ENCODE assay signal across 9 mouse cellular contexts in the genomic region with DNA sequence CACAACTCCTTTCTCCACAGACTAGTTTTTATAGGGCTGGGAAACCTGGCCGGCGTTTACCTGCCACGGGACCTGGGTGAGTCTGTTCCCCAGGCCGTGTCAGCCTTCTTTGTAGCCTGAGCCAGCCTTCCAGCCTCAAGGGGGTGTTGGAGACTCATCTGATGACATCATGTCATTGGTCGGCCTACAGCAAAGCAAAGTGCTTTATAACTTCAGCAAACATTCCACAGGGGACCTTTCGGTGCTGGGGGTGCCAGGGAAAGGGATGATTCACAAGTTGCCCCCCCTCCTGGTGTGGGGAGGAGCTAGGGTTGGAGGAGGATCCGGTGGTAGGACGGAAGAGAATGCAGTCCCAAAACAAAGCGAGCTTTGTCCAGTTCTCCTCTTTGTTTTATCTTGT. TPM values are rescaled to one million over a fixed set of nuclear protein-coding genes. Genes with fewer than 3 reads are reported as not detected.
DNase-seq lines count a peak whose midpoint lies in the region; ATAC-seq and TF ChIP-seq lines count a peak whose summit lies in the region.
"Had no signal": no experiment of that assay in that cellular context is flagged by ENCODE, and none has a peak within 500 bp of the region (broad histone marks: within the 10 kb centered on the region; RNA-seq: fewer than 3 reads in every experiment).

No protein-coding gene starts in this region.

- H3K27ac ChIP-seq in layer of hippocampus, adult 2 months, result peak overlapping the region; percentile 94
- peak overlapping the region; percentile 90; the same call in 1 of the 2 replicates for H3K27ac ChIP-seq in embryonic facial prominence, embryonic 10.5 days (replicated peaks)
- no peak overlapping the region for H3K27ac ChIP-seq in limb, embryonic 13.5 days

- H3K36me3 ChIP-seq in embryonic facial prominence, embryonic 10.5 days (replicated peaks), result peaks cover 17% of the 10 kb centered on the region
- H3K36me3 ChIP-seq in limb, embryonic 13.5 days, result peaks cover 12% of the 10 kb centered on the region; the same call in 1 of the 2 replicates
- H3K36me3 ChIP-seq: G1E had no signal

- TF ChIP-seq CTCF in layer of hippocampus, adult 2 months (conservative IDR thresholded peaks at IDR 0.05), result peak; percentile 19; the same call in 1 of the 2 replicates

- no peak for ATAC-seq in limb, embryonic 13.5 days (ENCODE audit: low FRiP score, low read depth)

- peaks cover 75% of the 10 kb centered on the region for H3K4me1 ChIP-seq in embryonic facial prominence, embryonic 10.5 days
- H3K4me1 ChIP-seq in limb, embryonic 13.5 days, result peaks cover 55% of the 10 kb centered on the region

- DNase-seq in layer of hippocampus, adult 2 months (ENCODE audit: low spot score in 2 of 2), result no peak
- no peak for DNase-seq in layer of hippocampus, postnatal 25 days (ENCODE audit: extremely low spot score in 1 of 2, low spot score in 1 of 2)
- peak; percentile 40 for DNase-seq in embryonic facial prominence, embryonic 10.5 days (ENCODE audit: low spot score)
- peak; percentile 77 for DNase-seq in heart, postnatal 4 days
- DNase-seq in skeletal muscle tissue, adult 2 months (ENCODE audit: low read depth, low spot score), result peak; percentile 62
- DNase-seq in spleen, postnatal 36 days (ENCODE audit: low spot score in 2 of 2), result no peak
- DNase-seq in thymus, postnatal 0 days (ENCODE audit: low spot score), result no peak

- H3K9me3 ChIP-seq in embryonic facial prominence, embryonic 10.5 days, result no peaks in the 10 kb centered on the region
- no peaks in the 10 kb centered on the region for H3K9me3 ChIP-seq in limb, embryonic 13.5 days

- H3K4me3 ChIP-seq in layer of hippocampus, adult 2 months, result peak overlapping the region; percentile 62
- peak overlapping the region; percentile 71; the same call in 1 of the 2 replicates for H3K4me3 ChIP-seq in embryonic facial prominence, embryonic 10.5 days
- 0 out of 2 replicates have a peak overlapping the region, but pooled peaks have one; percentile 61 for H3K4me3 ChIP-seq in limb, embryonic 13.5 days

- peaks cover 39% of the 10 kb centered on the region for H3K27me3 ChIP-seq in embryonic facial prominence, embryonic 10.5 days (replicated peaks; ENCODE audit: low read depth, poor library complexity, severe bottlenecking)
- H3K27me3 ChIP-seq in limb, embryonic 13.5 days, result peaks cover 38% of the 10 kb centered on the region

- WGBS in embryonic facial prominence, embryonic 10.5 days, result 31% methylated on average over 9 of the region's 9 CpGs
- WGBS in limb, embryonic 13.5 days, result 37% methylated on average over 9 of the region's 9 CpGs

- H3K4me2 ChIP-seq in limb, embryonic 13.5 days (replicated peaks), result peak overlapping the region; percentile 86

- H3K9ac ChIP-seq in limb, embryonic 13.5 days, result no peak overlapping the region

RNA-seq across cellular contexts. Expression of a gene that starts 2.4 kb away (rescaled TPM):
- total RNA-seq in layer of hippocampus, adult 2 months (2021), result 10 to 100 TPM; 12.2 to 13.7 TPM
- total RNA-seq in layer of hippocampus, postnatal 25 days (2021), result 10 to 100 TPM; 14.2 to 14.9 TPM
- polyA plus RNA-seq in embryonic facial prominence, embryonic 10.5 days (2016; fragmentation: Nextera tagmentation; extraction: Ambion mirVana), result 19.9 and 20.8 TPM in 2 replicates
- total RNA-seq in heart, postnatal 4 days (2021), result 10 to 100 TPM; 55.3 to 59.9 TPM
- polyA plus RNA-seq in limb, embryonic 13.5 days (2015; fragmentation: Nextera tagmentation; extraction: Ambion mirVana), result 17.9 and 19.1 TPM in 2 replicates
- 3.9 and 4.0 TPM in 2 replicates for polyA plus RNA-seq in thymus, postnatal 0 days (2015; fragmentation: Nextera tagmentation; extraction: Ambion mirVana)
- polyA plus RNA-seq: G1E had no signal

RNA-seq across cellular contexts. Expression of a gene that starts 10.5 kb away (rescaled TPM):
- total RNA-seq in layer of hippocampus, adult 2 months (2021), result not detected
- not detected for total RNA-seq in layer of hippocampus, postnatal 25 days (2021)
- polyA plus RNA-seq in embryonic facial prominence, embryonic 10.5 days (2016; fragmentation: Nextera tagmentation; extraction: Ambion mirVana), result not detected in 2 replicates
- not detected for total RNA-seq in heart, postnatal 4 days (2021)
- polyA plus RNA-seq in limb, embryonic 13.5 days (2015; fragmentation: Nextera tagmentation; extraction: Ambion mirVana), result 0.47 and 0.53 TPM in 2 replicates
- 3.3 and 5.1 TPM in 2 replicates for polyA plus RNA-seq in thymus, postnatal 0 days (2015; fragmentation: Nextera tagmentation; extraction: Ambion mirVana)
- total RNA-seq: G1E had no signal
- polyA plus RNA-seq: G1E had no signal

RNA-seq across cellular contexts. Expression of a gene that starts 32.2 kb away (rescaled TPM):
- 10 to 100 TPM; 64.0 to 64.7 TPM for total RNA-seq in layer of hippocampus, adult 2 months (2021)
- total RNA-seq in layer of hippocampus, postnatal 25 days (2021), result 10 to 100 TPM; 57.1 to 59.0 TPM
- 52.0 and 53.5 TPM in 2 replicates for polyA plus RNA-seq in embryonic facial prominence, embryonic 10.5 days (2016; fragmentation: Nextera tagmentation; extraction: Ambion mirVana)
- total RNA-seq in heart, postnatal 4 days (2021), result 10 to 100 TPM; 47.1 to 47.6 TPM
- 42.0 and 46.5 TPM in 2 replicates for polyA plus RNA-seq in limb, embryonic 13.5 days (2015; fragmentation: Nextera tagmentation; extraction: Ambion mirVana)
- 42.4 and 42.5 TPM in 2 replicates for polyA plus RNA-seq in thymus, postnatal 0 days (2015; fragmentation: Nextera tagmentation; extraction: Ambion mirVana)

RNA-seq across cellular contexts. Expression of a gene that starts 41.9 kb away (rescaled TPM):
- total RNA-seq in layer of hippocampus, adult 2 months (2021), result 1 to 10 TPM; 5.4 to 5.5 TPM
- total RNA-seq in layer of hippocampus, postnatal 25 days (2021), result 1 to 10 TPM; 5.0 to 5.5 TPM
- polyA plus RNA-seq in embryonic facial prominence, embryonic 10.5 days (2016; fragmentation: Nextera tagmentation; extraction: Ambion mirVana), result 3.3 and 4.3 TPM in 2 replicates
- total RNA-seq in heart, postnatal 4 days (2021), result 10 to 100 TPM; 15.9 to 18.8 TPM
- 3.0 TPM in 2 replicates for polyA plus RNA-seq in limb, embryonic 13.5 days (2015; fragmentation: Nextera tagmentation; extraction: Ambion mirVana)
- 2.6 and 2.8 TPM in 2 replicates for polyA plus RNA-seq in thymus, postnatal 0 days (2015; fragmentation: Nextera tagmentation; extraction: Ambion mirVana)
- total RNA-seq: G1E had no signal
- polyA plus RNA-seq: G1E had no signal

RNA-seq across cellular contexts. Expression of a gene that starts 54.7 kb away (rescaled TPM):
- under 1 TPM in 1 of 2 experiments, not detected in 1; 0.27 TPM for total RNA-seq in layer of hippocampus, adult 2 months (2021)
- total RNA-seq in layer of hippocampus, postnatal 25 days (2021), result not detected
- 0.34 and 0.74 TPM in 2 replicates for polyA plus RNA-seq in embryonic facial prominence, embryonic 10.5 days (2016; fragmentation: Nextera tagmentation; extraction: Ambion mirVana)
- under 1 TPM in 1 of 2 experiments, not detected in 1; 0.29 TPM for total RNA-seq in heart, postnatal 4 days (2021)
- polyA plus RNA-seq in limb, embryonic 13.5 days (2015; fragmentation: Nextera tagmentation; extraction: Ambion mirVana), result 0.34 and 0.71 TPM in 2 replicates
- 0.10 and 0.32 TPM in 2 replicates for polyA plus RNA-seq in thymus, postnatal 0 days (2015; fragmentation: Nextera tagmentation; extraction: Ambion mirVana)

Comparison
In these comparisons a context has a peak if more than half of its experiments do, and no peak if none do; other contexts are left out.
1. DNase-seq: peak in embryonic facial prominence, embryonic 10.5 days (single experiment), heart, postnatal 4 days (single experiment) and skeletal muscle tissue, adult 2 months (single experiment); none in layer of hippocampus, adult 2 months (0 of 2), layer of hippocampus, postnatal 25 days (0 of 2), spleen, postnatal 36 days (0 of 2) and thymus, postnatal 0 days (single experiment).
2. Peak in every context shown above with its lines, with median percentiles within 50 percentile points of each other: H3K4me3 ChIP-seq.